Mouse (Mus musculus) stomach, postnatal 0 days (tissue): ENCODE results near the gene C130079G13Rik. TPM values are rescaled to one million over a fixed set of nuclear protein-coding genes. Genes with fewer than 3 reads are reported as not detected.

ENCODE experiments used
- ATAC-seq: fragments of 200-750 bp; cut with Nextera tagmentation; 2 replicates; pipeline ENCODE4 v1.8.0; 2017; ENCODE audit not compliant: low FRiP score, low TSS enrichment
- DNase-seq: peaks from one replicate; pipeline ENCODE4 v3.0.0-alpha.2; 2016; ENCODE audit warnings: low spot score
- H3K27ac ChIP-seq: fragments of 300-500 bp; sonication (generic); replicated peaks from 2 replicates; pipeline ENCODE4 v1.5.1; 2014; ENCODE audit warnings: mild to moderate bottlenecking, control low read depth
- H3K27me3 ChIP-seq: fragments of 300-500 bp; sonication (generic); 2 replicates; pipeline ENCODE4 v1.6.1; 2014; ENCODE audit warnings: low read length; ENCODE audit not compliant: control insufficient read depth, insufficient read depth
- H3K36me3 ChIP-seq: fragments of 300-500 bp; sonication (generic); 2 replicates; pipeline ENCODE4 v1.6.1; 2014; ENCODE audit warnings: low read length, mixed read lengths; ENCODE audit not compliant: control insufficient read depth, insufficient read depth
- H3K4me1 ChIP-seq: fragments of 300-500 bp; sonication (generic); replicated peaks from 2 replicates; pipeline ENCODE4 v1.6.1; 2014; ENCODE audit warnings: antibody characterized with exemption; ENCODE audit not compliant: control insufficient read depth, insufficient read depth
- H3K4me2 ChIP-seq: fragments of 300-500 bp; sonication (generic); replicated peaks from 2 replicates; pipeline ENCODE4 v1.6.1; 2014; ENCODE audit warnings: low read depth, mild to moderate bottlenecking, control low read depth, moderate library complexity
- H3K4me3 ChIP-seq: fragments of 300-500 bp; sonication (generic); 2 replicates; pipeline ENCODE4 v1.5.1; 2014; ENCODE audit warnings: low read depth, low read length, control low read depth
- H3K9ac ChIP-seq: fragments of 300-500 bp; sonication (generic); 2 replicates; pipeline ENCODE4 v1.6.1; 2014; ENCODE audit warnings: mild to moderate bottlenecking, low read length, control low read depth, mixed read lengths
- H3K9me3 ChIP-seq: fragments of 300-500 bp; sonication (generic); 2 replicates; pipeline ENCODE4 v1.6.1; 2016; ENCODE audit warnings: low read length; ENCODE audit not compliant: control insufficient read depth
- CTCF ChIP-seq: IDR thresholded peaks from 2 replicates; pipeline ENCODE4 v1.5.1; 2016; ENCODE audit warnings: antibody characterized with exemption, low read depth, mild to moderate bottlenecking, moderate library complexity
- EP300 ChIP-seq: optimal IDR thresholded peaks from 2 replicates; pipeline ENCODE3; 2016; ENCODE audit warnings: antibody characterized with exemption
- WGBS: fragments of 180-500 bp; shearing (Covaris S2); extraction: QIAGEN DNeasy Blood & Tissue Kit; methylation state at CpG from one replicate; pipeline ENCODE4 v1.1.7; 2014; 5-methylcytosine and 5-hydroxymethylcytosine counted together
- polyA plus RNA-seq: library from polyadenylated mRNA; unstranded; fragments of >200 nt; fragmentation: Nextera tagmentation; extraction: Ambion mirVana; gene quantifications from 2 replicates; pipeline ENCODE4 v1.2.1, GENCODE M21; 2015

C130079G13Rik gene
- polyA plus RNA-seq, 1 experiment from 2014 or later, result 2.8 TPM

DNA sequence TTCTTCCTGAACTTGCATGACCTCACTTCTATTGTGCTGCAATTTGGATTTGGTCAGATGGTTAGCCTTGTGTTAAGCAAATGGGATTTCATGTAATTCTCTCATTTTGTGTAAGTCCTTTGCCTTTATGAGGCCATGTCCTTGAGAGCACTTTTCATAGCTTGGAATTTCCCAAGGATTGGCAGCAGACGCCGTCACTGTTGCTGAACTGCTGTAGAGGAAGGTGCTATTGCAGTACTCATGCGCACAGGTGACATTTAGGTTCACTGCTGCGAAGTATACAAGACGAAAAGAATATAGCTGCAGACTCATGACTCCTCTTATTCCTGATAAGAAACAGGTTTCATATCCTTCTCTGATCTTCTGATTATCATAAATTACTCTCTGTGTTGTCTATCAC is 45.9 kb downstream of the C130079G13Rik start:
- Histone ChIP-seq H3K4me2 (no peak overlapping the region), H3K36me3 (no peaks in the 10 kb centered on the region), H3K9me3 (no peaks in the 10 kb centered on the region), H3K27ac (no peak overlapping the region), H3K27me3 (no peaks in the 10 kb centered on the region), H3K4me3 (no peak overlapping the region), H3K9ac (no peak overlapping the region), H3K4me1 (no peaks in the 10 kb centered on the region)
- 85% methylated on average over 5 of the region's 5 CpGs for WGBS
- TF ChIP-seq CTCF (no peak), EP300 (no peak)
- DNase-seq (no peak), ATAC-seq (no peak)

DNA sequence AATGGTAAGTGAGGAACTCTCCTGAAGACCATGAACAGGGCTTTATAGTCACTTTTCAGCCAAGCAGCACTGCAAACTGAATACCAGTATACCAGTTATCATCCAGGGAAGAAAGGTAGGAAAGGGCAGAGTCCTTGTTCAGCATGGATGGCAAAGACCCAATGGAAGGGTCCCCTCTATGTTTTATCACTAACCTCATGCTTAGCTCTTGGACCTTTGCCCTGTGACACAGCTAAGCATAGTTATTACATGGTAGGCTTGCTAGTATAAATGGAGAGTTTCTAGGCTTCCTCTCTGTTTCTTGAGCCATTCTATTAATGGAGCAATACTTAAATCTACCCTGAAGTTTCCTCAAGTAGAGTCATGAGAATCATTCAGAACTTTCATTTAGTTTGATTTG is 49.6 kb downstream of the C130079G13Rik start:
- no peak for DNase-seq

More for the DNA sequence above, 49.6 kb downstream of the C130079G13Rik start:
- Histone ChIP-seq H3K27me3 (no peaks in the 10 kb centered on the region), H3K27ac (no peak overlapping the region), H3K4me3 (no peak overlapping the region), H3K36me3 (no peaks in the 10 kb centered on the region), H3K9me3 (no peaks in the 10 kb centered on the region), H3K9ac (no peak overlapping the region), H3K4me1 (no peaks in the 10 kb centered on the region), H3K4me2 (no peak overlapping the region)
- no peak for TF ChIP-seq EP300
- no peak for TF ChIP-seq CTCF
- ATAC-seq, result no peak

Other genes starting within 250 kb of the C130079G13Rik start
- gene Gm5538, start 195.4 kb upstream of the C130079G13Rik start, polyA plus RNA-seq, result not detected in 2 replicates
- not detected in 2 replicates for gene Gm8298, start 64.2 kb upstream of the C130079G13Rik start, polyA plus RNA-seq
- gene Aadacl2, start 81.5 kb downstream of the C130079G13Rik start, polyA plus RNA-seq, result 11.4 TPM in 2 replicates
- 1.6 and 2.2 TPM in 2 replicates for gene Aadac, start 100.5 kb downstream of the C130079G13Rik start, polyA plus RNA-seq
- gene Sucnr1, start 156.7 kb downstream of the C130079G13Rik start, polyA plus RNA-seq, result 0.06 and 0.21 TPM in 2 replicates